Mouse (Mus musculus): ENCODE measurements around the gene BC049352. TPM values are rescaled to one million over a fixed set of nuclear protein-coding genes. Genes with fewer than 3 reads are reported as not detected.
A peak's percentile ranks its signal among the peaks of the same experiment; 100 is the strongest.

BC049352 gene
- total and polyA plus RNA-seq, 3 experiments, result not detected

- no peak for TF ChIP-seq CHD1 (IDR thresholded peaks at IDR 0.05; ENCODE audit: low read depth, low read length)
- Histone ChIP-seq H3K4me1 (ENCODE audit: control insufficient read depth in 1 of 2, insufficient read depth in 2 of 2, low read length in 2 of 2) (peaks cover 18 to 29% of the 10 kb centered on the region in 2 experiments), H3K9me3 (replicated peaks; ENCODE audit: insufficient read depth, low read length) (no peaks in the 10 kb centered on the region), H3K4me3 (ENCODE audit: control insufficient read depth in 1 of 2, insufficient read depth in 1 of 2, low read depth in 2 of 2, low read length in 2 of 2) (no peak overlapping the region), H3K27ac (ENCODE audit: control insufficient read depth, low read depth, low read length) (no peak overlapping the region), H3K27me3 (ENCODE audit: control insufficient read depth in 1 of 2, insufficient read depth in 2 of 2, low read length in 2 of 2) (no peaks in the 10 kb centered on the region), H3K79me2 (ENCODE audit: control insufficient read depth, insufficient read depth, low read length, poor library complexity) (no peaks in the 10 kb centered on the region), H3K36me3 (ENCODE audit: control insufficient read depth in 1 of 2, insufficient read depth in 2 of 2, low read length in 2 of 2) (peaks cover 0 to 18% of the 10 kb centered on the region in 2 experiments; a peak in 2 of 4 replicates), H3K9ac (ENCODE audit: control insufficient read depth, low read depth, low read length, poor library complexity, severe bottlenecking) (no peak overlapping the region)
- no peak for DNase-seq (ENCODE audit: low read depth, low spot score)
Measured at GRCm38 (mm10) chr9:45212001-45212400, 30.2 kb downstream of the BC049352 start.

GRCm38 (mm10) chr9:45215526-45216179 is 33.8 kb downstream of the BC049352 start:
- DNase-seq (ENCODE audit: low read depth, low spot score), result no peak
- no peak for TF ChIP-seq SMC3 (IDR thresholded peaks at IDR 0.05; ENCODE audit: low read depth, low read length)
- no peak for TF ChIP-seq TAL1 (IDR thresholded peaks at IDR 0.05; ENCODE audit: low read length)
- no peak for TF ChIP-seq BHLHE40 (IDR thresholded peaks at IDR 0.05; ENCODE audit: borderline replicate concordance, low read depth, low read length)
- TF ChIP-seq JUND (IDR thresholded peaks at IDR 0.05; ENCODE audit: low read depth, low read length), result no peak
- no peak for TF ChIP-seq ETS1 (IDR thresholded peaks at IDR 0.05; ENCODE audit: low read depth, low read length)
- no peak for TF ChIP-seq ZMIZ1 (IDR thresholded peaks at IDR 0.05; ENCODE audit: low read depth, low read length)
- no peak for TF ChIP-seq MAZ (IDR thresholded peaks at IDR 0.05; ENCODE audit: low read depth, low read length)
- TF ChIP-seq GATA1 (IDR thresholded peaks at IDR 0.05; ENCODE audit: low read depth, low read length), result no peak
- no peak for TF ChIP-seq TBP (IDR thresholded peaks at IDR 0.05; ENCODE audit: low read depth, low read length)
- TF ChIP-seq KAT2A (conservative IDR thresholded peaks at IDR 0.05; ENCODE audit: low read depth, low read length), result no peak
- TF ChIP-seq SIN3A (IDR thresholded peaks at IDR 0.05; ENCODE audit: low read length), result no peak
- TF ChIP-seq POLR2AphosphoS2 (IDR thresholded peaks at IDR 0.05; ENCODE audit: low read length), result no peak
- no peak for TF ChIP-seq NRF1 (IDR thresholded peaks at IDR 0.05; ENCODE audit: insufficient read depth, low read depth, low read length, poor library complexity, severe bottlenecking)
- no peak overlapping the region for H3K27ac ChIP-seq (ENCODE audit: control insufficient read depth, low read depth, low read length)
- H3K9ac ChIP-seq (ENCODE audit: control insufficient read depth, low read depth, low read length, poor library complexity, severe bottlenecking), result no peak overlapping the region
- no peaks in the 10 kb centered on the region for H3K27me3 ChIP-seq (ENCODE audit: control insufficient read depth in 1 of 2, insufficient read depth in 2 of 2, low read length in 2 of 2)
- no peaks in the 10 kb centered on the region for H3K79me2 ChIP-seq (ENCODE audit: control insufficient read depth, insufficient read depth, low read length, poor library complexity)
- H3K4me3 ChIP-seq (ENCODE audit: control insufficient read depth in 1 of 2, insufficient read depth in 1 of 2, low read depth in 2 of 2, low read length in 2 of 2), result no peak overlapping the region
- no peaks in the 10 kb centered on the region for H3K9me3 ChIP-seq (replicated peaks; ENCODE audit: insufficient read depth, low read length)
- H3K4me1 ChIP-seq (ENCODE audit: control insufficient read depth in 1 of 2, insufficient read depth in 2 of 2, low read length in 2 of 2), result peaks cover 0 to 13% of the 10 kb centered on the region in 2 experiments; a peak in 2 of 4 replicates
- no peaks in the 10 kb centered on the region; a peak in 1 of 4 replicates for H3K36me3 ChIP-seq (ENCODE audit: control insufficient read depth in 1 of 2, insufficient read depth in 2 of 2, low read length in 2 of 2)

GRCm38 (mm10) chr9:45219644-45220043 is 37.8 kb downstream of the BC049352 start:
- peak; percentile 58 for DNase-seq (ENCODE audit: low read depth, low spot score)
- no peak overlapping the region for H3K9ac ChIP-seq (ENCODE audit: control insufficient read depth, low read depth, low read length, poor library complexity, severe bottlenecking)
- H3K27ac ChIP-seq (ENCODE audit: control insufficient read depth, low read depth, low read length), result no peak overlapping the region
- H3K9me3 ChIP-seq (replicated peaks; ENCODE audit: insufficient read depth, low read length), result no peaks in the 10 kb centered on the region
- no peaks in the 10 kb centered on the region for H3K79me2 ChIP-seq (ENCODE audit: control insufficient read depth, insufficient read depth, low read length, poor library complexity)
- peaks cover 0 to 3% of the 10 kb centered on the region in 2 experiments; a peak in 1 of 4 replicates for H3K36me3 ChIP-seq (ENCODE audit: control insufficient read depth in 1 of 2, insufficient read depth in 2 of 2, low read length in 2 of 2)
- H3K27me3 ChIP-seq (ENCODE audit: control insufficient read depth in 1 of 2, insufficient read depth in 2 of 2, low read length in 2 of 2), result no peaks in the 10 kb centered on the region
- no peak overlapping the region for H3K4me3 ChIP-seq (ENCODE audit: control insufficient read depth in 1 of 2, insufficient read depth in 1 of 2, low read depth in 2 of 2, low read length in 2 of 2)
- peaks cover 0 to 11% of the 10 kb centered on the region in 2 experiments; a peak in 3 of 4 replicates for H3K4me1 ChIP-seq (ENCODE audit: control insufficient read depth in 1 of 2, insufficient read depth in 2 of 2, low read length in 2 of 2)
- no peak for TF ChIP-seq ZMIZ1 (IDR thresholded peaks at IDR 0.05; ENCODE audit: low read depth, low read length)
- TF ChIP-seq GATA1 (IDR thresholded peaks at IDR 0.05; ENCODE audit: low read depth, low read length), result peak; percentile 45
- peak; percentile 24; the same call in 1 of the 2 replicates for TF ChIP-seq MYB (IDR thresholded peaks at IDR 0.05; ENCODE audit: low read depth, low read length)
- peak; percentile 53 for TF ChIP-seq TCF12 (IDR thresholded peaks at IDR 0.05; ENCODE audit: low read depth, low read length)
- TF ChIP-seq RAD21 (IDR thresholded peaks at IDR 0.05; ENCODE audit: low read depth, low read length), result no peak
- TF ChIP-seq CTCF (IDR thresholded peaks at IDR 0.05 in 2 of 3, conservative IDR thresholded peaks at IDR 0.05 in 1 of 3; ENCODE audit: control insufficient read depth in 1 of 3, insufficient read depth in 1 of 3, low read depth in 2 of 3, low read length in 3 of 3, poor library complexity in 1 of 3, severe bottlenecking in 1 of 3), result no peak
- no peak for TF ChIP-seq USF1 (IDR thresholded peaks at IDR 0.05; ENCODE audit: low read depth, low read length)
- TF ChIP-seq RCOR1 (IDR thresholded peaks at IDR 0.05; ENCODE audit: low read depth, low read length), result 0 out of 2 replicates have a peak, but pooled peaks have one; percentile 17
- 0 out of 2 replicates have a peak, but pooled peaks have one; percentile 28 for TF ChIP-seq ETS1 (IDR thresholded peaks at IDR 0.05; ENCODE audit: low read depth, low read length)
- peak; percentile 53 to 62 for TF ChIP-seq EP300 (IDR thresholded peaks at IDR 0.05; ENCODE audit: low read depth in 1 of 2, low read length in 2 of 2)
- no peak for TF ChIP-seq GABPA (IDR thresholded peaks at IDR 0.05; ENCODE audit: low read depth, low read length)
- no peak for TF ChIP-seq POLR2AphosphoS2 (IDR thresholded peaks at IDR 0.05; ENCODE audit: low read length)
- no peak for TF ChIP-seq MXI1 (IDR thresholded peaks at IDR 0.05; ENCODE audit: low read depth, low read length)
- TF ChIP-seq KAT2A (conservative IDR thresholded peaks at IDR 0.05; ENCODE audit: low read depth, low read length), result no peak
- TF ChIP-seq BHLHE40 (IDR thresholded peaks at IDR 0.05; ENCODE audit: borderline replicate concordance, low read depth, low read length), result no peak
- no peak for TF ChIP-seq CHD2 (IDR thresholded peaks at IDR 0.05; ENCODE audit: low read length)
- no peak for TF ChIP-seq NELFE (IDR thresholded peaks at IDR 0.05; ENCODE audit: low read depth, low read length)
- TF ChIP-seq CHD1 (IDR thresholded peaks at IDR 0.05; ENCODE audit: low read depth, low read length), result no peak
